Mouse (Mus musculus) bone marrow macrophage, adult 2 months (primary cell): ENCODE measurements around the gene Pafah1b1.

Experiments used
- CTCF ChIP-seq: IDR thresholded peaks from 2 replicates; pipeline ENCODE4 v1.5.1; 2012; ENCODE audit warnings: low read depth, mild to moderate bottlenecking, low read length, moderate library complexity
- POLR2A ChIP-seq: IDR thresholded peaks from 2 replicates; pipeline ENCODE4 v1.6.1; 2012; ENCODE audit warnings: mild to moderate bottlenecking, low read depth, low read length, borderline replicate concordance

- TF ChIP-seq CTCF = no peak
- no peak for TF ChIP-seq POLR2A
Measured at GRCm38 (mm10) chr11:74668466-74668865, 56.0 kb downstream of the Pafah1b1 start.
